Mouse (Mus musculus) liver, embryonic 14.5 days (tissue): Measurements from ENCODE around the gene Gm21985.

ENCODE experiments used
- CTCF ChIP-seq: IDR thresholded peaks from 2 replicates; pipeline ENCODE4 v1.5.1; 2016; ENCODE audit warnings: antibody characterized with exemption, low read depth, control low read depth
- EP300 ChIP-seq: IDR thresholded peaks from 2 replicates; pipeline ENCODE4 v1.6.1; 2016; ENCODE audit warnings: antibody characterized with exemption, low read depth

- TF ChIP-seq CTCF, result no peak
- no peak for TF ChIP-seq EP300
These were observed 20.8 kb upstream of the Gm21985 start for GRCm38 (mm10) chr2:112245307-112245706.
